In the genomic region with DNA sequence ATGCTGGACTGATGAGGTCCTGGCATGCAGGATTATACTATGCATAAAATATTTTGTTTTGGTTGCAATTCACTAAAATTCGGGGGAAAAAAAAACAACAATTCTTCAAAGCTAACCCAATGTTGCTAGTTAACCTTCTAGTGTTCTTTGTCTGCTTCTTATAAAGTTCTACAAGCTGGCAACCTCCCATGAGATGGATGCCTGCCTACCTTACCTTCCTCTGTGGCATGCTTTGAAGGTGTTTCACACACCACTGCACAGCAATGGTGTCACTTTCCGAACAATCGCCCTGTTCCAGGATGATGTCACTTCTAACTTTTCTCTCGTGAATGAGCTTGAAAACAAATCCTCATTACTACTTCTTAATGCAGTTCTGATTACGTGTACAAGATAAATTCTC, we compare ENCODE assay signal across 18 mouse cellular contexts.
DNase-seq lines count a peak whose midpoint lies in the region; ATAC-seq and TF ChIP-seq lines count a peak whose summit lies in the region.
"Had no signal": no experiment of that assay in that cellular context is flagged by ENCODE, and none has a peak within 500 bp of the region (broad histone marks: within the 10 kb centered on the region; RNA-seq: fewer than 3 reads in every experiment).

No protein-coding gene starts in this region.

- no peak overlapping the region for H3K4me2 ChIP-seq in forebrain, embryonic 11.5 days (ENCODE audit: low read depth, low read length, severe bottlenecking)
- no peak overlapping the region for H3K4me2 ChIP-seq in forebrain, postnatal 0 days (ENCODE audit: low read depth)
- no peak overlapping the region for H3K4me2 ChIP-seq in forebrain, embryonic 13.5 days
- no peak overlapping the region for H3K4me2 ChIP-seq in forebrain, embryonic 16.5 days (ENCODE audit: low read length)
- H3K4me2 ChIP-seq in midbrain, embryonic 11.5 days: no peak overlapping the region
- H3K4me2 ChIP-seq in midbrain, embryonic 15.5 days: no peak overlapping the region
- no peak overlapping the region for H3K4me2 ChIP-seq in embryonic facial prominence, embryonic 15.5 days (replicated peaks)
- H3K4me2 ChIP-seq: embryonic facial prominence, embryonic 13.5 days had no signal

- H3K36me3 ChIP-seq in forebrain, embryonic 11.5 days (ENCODE audit: control insufficient read depth, insufficient read depth, low read length): no peaks in the 10 kb centered on the region
- no peaks in the 10 kb centered on the region for H3K36me3 ChIP-seq in forebrain, postnatal 0 days (ENCODE audit: insufficient read depth)
- no peaks in the 10 kb centered on the region for H3K36me3 ChIP-seq in forebrain, embryonic 13.5 days (ENCODE audit: poor library complexity, severe bottlenecking)
- H3K36me3 ChIP-seq in forebrain, embryonic 16.5 days (ENCODE audit: control insufficient read depth, insufficient read depth): no peaks in the 10 kb centered on the region
- no peaks in the 10 kb centered on the region for H3K36me3 ChIP-seq in midbrain, embryonic 11.5 days (ENCODE audit: control insufficient read depth, insufficient read depth, low read length)
- no peaks in the 10 kb centered on the region for H3K36me3 ChIP-seq in midbrain, embryonic 15.5 days (replicated peaks)
- no peaks in the 10 kb centered on the region for H3K36me3 ChIP-seq in embryonic facial prominence, embryonic 15.5 days
- H3K36me3 ChIP-seq: embryonic facial prominence, embryonic 13.5 days had no signal

- no peak for DNase-seq in forebrain, embryonic 11.5 days (ENCODE audit: low spot score)
- DNase-seq in forebrain, postnatal 0 days: no peak
- peak; percentile 72 for DNase-seq in midbrain, embryonic 11.5 days (ENCODE audit: low spot score, missing footprints)
- DNase-seq: adrenal gland, adult 2 months; adrenal gland, postnatal 10 days; adrenal gland, postnatal 25 days; cerebellum, adult 11-12 months; cerebellum, adult 2 months; cerebellum, adult 9-10 months; cerebellum, postnatal 10 days; cerebellum, postnatal 25 days had no signal

- ATAC-seq in forebrain, embryonic 11.5 days (replicated peaks; ENCODE audit: low FRiP score): peak; percentile 88
- no peak for ATAC-seq in forebrain, postnatal 0 days
- ATAC-seq in forebrain, embryonic 13.5 days: peak; percentile 72; the same call in 1 of the 2 replicates
- no peak for ATAC-seq in forebrain, embryonic 16.5 days
- no peak for ATAC-seq in midbrain, embryonic 11.5 days (ENCODE audit: low FRiP score)
- no peak for ATAC-seq in midbrain, embryonic 15.5 days (replicated peaks)
- 0 out of 2 replicates have a peak, but pooled peaks have one; percentile 29 for ATAC-seq in embryonic facial prominence, embryonic 15.5 days (ENCODE audit: insufficient number of reproducible peaks, low FRiP score, low TSS enrichment, low read depth)
- ATAC-seq in erythroid progenitor cell, adult 5-6 weeks (replicated peaks; ENCODE audit: low FRiP score, poor library complexity, severe bottlenecking): no peak

- WGBS in forebrain, embryonic 11.5 days: 25% methylated on average over 5 of the region's 5 CpGs
- WGBS in forebrain, postnatal 0 days: 20% methylated on average over 5 of the region's 5 CpGs
- 16% methylated on average over 5 of the region's 5 CpGs for WGBS in forebrain, embryonic 13.5 days
- 13% methylated on average over 5 of the region's 5 CpGs for WGBS in forebrain, embryonic 16.5 days
- 58% methylated on average over 5 of the region's 5 CpGs for WGBS in midbrain, embryonic 11.5 days
- 43% methylated on average over 5 of the region's 5 CpGs for WGBS in midbrain, embryonic 15.5 days
- 57% methylated on average over 5 of the region's 5 CpGs for WGBS in embryonic facial prominence, embryonic 15.5 days

- no peaks in the 10 kb centered on the region for H3K27me3 ChIP-seq in forebrain, embryonic 11.5 days (ENCODE audit: control insufficient read depth, insufficient read depth, low read length)
- no peaks in the 10 kb centered on the region for H3K27me3 ChIP-seq in forebrain, postnatal 0 days (ENCODE audit: insufficient read depth, low read length)
- no peaks in the 10 kb centered on the region for H3K27me3 ChIP-seq in forebrain, embryonic 13.5 days
- no peaks in the 10 kb centered on the region for H3K27me3 ChIP-seq in forebrain, embryonic 16.5 days (replicated peaks; ENCODE audit: control insufficient read depth, insufficient read depth, low read length)
- H3K27me3 ChIP-seq in midbrain, embryonic 11.5 days (ENCODE audit: control insufficient read depth, insufficient read depth, low read length): no peaks in the 10 kb centered on the region
- H3K27me3 ChIP-seq in midbrain, embryonic 15.5 days (replicated peaks): no peaks in the 10 kb centered on the region
- no peaks in the 10 kb centered on the region for H3K27me3 ChIP-seq in embryonic facial prominence, embryonic 15.5 days
- H3K27me3 ChIP-seq: embryonic facial prominence, embryonic 13.5 days had no signal

- no peak overlapping the region for H3K27ac ChIP-seq in forebrain, embryonic 11.5 days (ENCODE audit: low read depth, low read length)
- H3K27ac ChIP-seq in forebrain, postnatal 0 days (ENCODE audit: low read depth, low read length): no peak overlapping the region
- H3K27ac ChIP-seq in forebrain, embryonic 13.5 days: no peak overlapping the region
- H3K27ac ChIP-seq in forebrain, embryonic 16.5 days (ENCODE audit: low read length): no peak overlapping the region
- H3K27ac ChIP-seq in midbrain, embryonic 11.5 days (ENCODE audit: low read depth, low read length): no peak overlapping the region
- H3K27ac ChIP-seq in midbrain, embryonic 15.5 days: no peak overlapping the region
- H3K27ac ChIP-seq in embryonic facial prominence, embryonic 15.5 days (replicated peaks): no peak overlapping the region
- H3K27ac ChIP-seq: embryonic facial prominence, embryonic 13.5 days had no signal

- H3K9ac ChIP-seq in forebrain, embryonic 11.5 days (ENCODE audit: low read length): no peak overlapping the region
- H3K9ac ChIP-seq in forebrain, postnatal 0 days: no peak overlapping the region
- no peak overlapping the region for H3K9ac ChIP-seq in forebrain, embryonic 13.5 days
- H3K9ac ChIP-seq in forebrain, embryonic 16.5 days (replicated peaks; ENCODE audit: low read depth, low read length): no peak overlapping the region
- no peak overlapping the region for H3K9ac ChIP-seq in midbrain, embryonic 11.5 days (ENCODE audit: low read length)
- H3K9ac ChIP-seq in midbrain, embryonic 15.5 days: no peak overlapping the region
- H3K9ac ChIP-seq in embryonic facial prominence, embryonic 15.5 days: no peak overlapping the region
- H3K9ac ChIP-seq: embryonic facial prominence, embryonic 13.5 days had no signal

- TF ChIP-seq CTCF in forebrain, postnatal 0 days (IDR thresholded peaks at IDR 0.05; ENCODE audit: low read depth): no peak

- H3K4me3 ChIP-seq in forebrain, embryonic 11.5 days (ENCODE audit: low read depth, low read length): no peak overlapping the region
- no peak overlapping the region for H3K4me3 ChIP-seq in forebrain, postnatal 0 days (ENCODE audit: low read depth, low read length)
- no peak overlapping the region for H3K4me3 ChIP-seq in forebrain, embryonic 13.5 days
- no peak overlapping the region for H3K4me3 ChIP-seq in forebrain, embryonic 16.5 days (replicated peaks; ENCODE audit: low read length)
- H3K4me3 ChIP-seq in midbrain, embryonic 11.5 days (ENCODE audit: low read depth, low read length): no peak overlapping the region
- H3K4me3 ChIP-seq in midbrain, embryonic 15.5 days: no peak overlapping the region
- no peak overlapping the region for H3K4me3 ChIP-seq in embryonic facial prominence, embryonic 15.5 days (replicated peaks)
- H3K4me3 ChIP-seq: embryonic facial prominence, embryonic 13.5 days; erythroblast, embryonic 14.5 days had no signal

- H3K9me3 ChIP-seq in forebrain, embryonic 11.5 days (ENCODE audit: control insufficient read depth, low read length): no peaks in the 10 kb centered on the region
- no peaks in the 10 kb centered on the region for H3K9me3 ChIP-seq in forebrain, postnatal 0 days (ENCODE audit: low read length)
- no peaks in the 10 kb centered on the region for H3K9me3 ChIP-seq in forebrain, embryonic 13.5 days (replicated peaks)
- no peaks in the 10 kb centered on the region for H3K9me3 ChIP-seq in forebrain, embryonic 16.5 days (ENCODE audit: control insufficient read depth, low read length)
- H3K9me3 ChIP-seq in midbrain, embryonic 11.5 days (ENCODE audit: control insufficient read depth, low read length): no peaks in the 10 kb centered on the region
- H3K9me3 ChIP-seq in midbrain, embryonic 15.5 days: no peaks in the 10 kb centered on the region
- H3K9me3 ChIP-seq in embryonic facial prominence, embryonic 15.5 days (replicated peaks): no peaks in the 10 kb centered on the region
- H3K9me3 ChIP-seq: embryonic facial prominence, embryonic 13.5 days had no signal

- H3K4me1 ChIP-seq in forebrain, embryonic 11.5 days (replicated peaks; ENCODE audit: control insufficient read depth, insufficient read depth, low read length): no peaks in the 10 kb centered on the region
- H3K4me1 ChIP-seq in forebrain, postnatal 0 days (ENCODE audit: insufficient read depth): no peaks in the 10 kb centered on the region
- no peaks in the 10 kb centered on the region for H3K4me1 ChIP-seq in forebrain, embryonic 13.5 days
- no peaks in the 10 kb centered on the region for H3K4me1 ChIP-seq in forebrain, embryonic 16.5 days (replicated peaks; ENCODE audit: control insufficient read depth, insufficient read depth, low read length)
- no peaks in the 10 kb centered on the region for H3K4me1 ChIP-seq in midbrain, embryonic 11.5 days (ENCODE audit: control insufficient read depth, insufficient read depth, low read length)
- peaks cover 6% of the 10 kb centered on the region; the same call in 1 of the 2 replicates for H3K4me1 ChIP-seq in midbrain, embryonic 15.5 days
- no peaks in the 10 kb centered on the region for H3K4me1 ChIP-seq in embryonic facial prominence, embryonic 15.5 days
- H3K4me1 ChIP-seq: embryonic facial prominence, embryonic 13.5 days had no signal

Comparison
In these comparisons a context has a peak if more than half of its experiments do, and no peak if none do; other contexts are left out.
1. ATAC-seq: peak in forebrain, embryonic 11.5 days (single experiment), forebrain, embryonic 13.5 days (single experiment) and embryonic facial prominence, embryonic 15.5 days (single experiment); none in forebrain, postnatal 0 days (single experiment), forebrain, embryonic 16.5 days (single experiment), midbrain, embryonic 11.5 days (single experiment), midbrain, embryonic 15.5 days (single experiment) and erythroid progenitor cell, adult 5-6 weeks (single experiment).